Mouse (Mus musculus): ENCODE measurements around the gene Arid5a. TPM values are rescaled to one million over a fixed set of nuclear protein-coding genes. Genes with fewer than 3 reads are reported as not detected.

The Arid5a gene
- polyA plus RNA-seq, 1 experiment from 2014 or later, result 14.9 TPM

GRCm38 (mm10) chr1:36325900-36326321, 18.4 kb downstream of the Arid5a start:
- no peaks in the 10 kb centered on the region for H3K9me3 ChIP-seq (ENCODE audit: low read length)
- TF ChIP-seq CTCF (IDR thresholded peaks at IDR 0.05) (no peak), EP300 (IDR thresholded peaks at IDR 0.05) (no peak)
- H3K4me1 ChIP-seq (ENCODE audit: insufficient read depth, low read depth, low read length), result no peaks in the 10 kb centered on the region
- no peak overlapping the region for H3K4me3 ChIP-seq (ENCODE audit: low read depth, low read length)
- WGBS, result 89% methylated on average over 2 of the region's 2 CpGs
- no peak overlapping the region for H3K9ac ChIP-seq (replicated peaks; ENCODE audit: low read depth)
- no peaks in the 10 kb centered on the region for H3K27me3 ChIP-seq (replicated peaks; ENCODE audit: insufficient read depth, low read length)
- DNase-seq (ENCODE audit: low spot score) (peak; percentile 29), ATAC-seq (0 out of 2 replicates have a peak, but pooled peaks have one; percentile 22)
- H3K36me3 ChIP-seq (ENCODE audit: insufficient read depth, low read length), result 0 out of 2 replicates have a peak, but pooled peaks cover 4% of the 10 kb centered on the region
- H3K27ac ChIP-seq (ENCODE audit: low read length), result no peak overlapping the region
- no peak overlapping the region for H3K4me2 ChIP-seq (replicated peaks; ENCODE audit: low read depth, low read length)

- H3K4me1 ChIP-seq (ENCODE audit: insufficient read depth, low read depth, low read length), result no peaks in the 10 kb centered on the region
- DNase-seq (ENCODE audit: low spot score) (no peak), ATAC-seq (no peak)
- H3K9me3 ChIP-seq (ENCODE audit: low read length), result no peaks in the 10 kb centered on the region
- no peak overlapping the region for H3K27ac ChIP-seq (ENCODE audit: low read length)
- H3K36me3 ChIP-seq (ENCODE audit: insufficient read depth, low read length), result no peaks in the 10 kb centered on the region
- no peak overlapping the region for H3K4me3 ChIP-seq (ENCODE audit: low read depth, low read length)
- no peak overlapping the region for H3K4me2 ChIP-seq (replicated peaks; ENCODE audit: low read depth, low read length)
- WGBS, result 85% methylated on average over 2 of the region's 2 CpGs
- TF ChIP-seq CTCF (IDR thresholded peaks at IDR 0.05) (no peak), EP300 (IDR thresholded peaks at IDR 0.05) (no peak)
- H3K9ac ChIP-seq (replicated peaks; ENCODE audit: low read depth), result no peak overlapping the region
- H3K27me3 ChIP-seq (replicated peaks; ENCODE audit: insufficient read depth, low read length), result no peaks in the 10 kb centered on the region
Measured at GRCm38 (mm10) chr1:36326815-36327214, 19.3 kb downstream of the Arid5a start.

GRCm38 (mm10) chr1:36331743-36332142, 24.2 kb downstream of the Arid5a start:
- no peak for ATAC-seq

GRCm38 (mm10) chr1:36332955-36333887, 25.7 kb downstream of the Arid5a start:
- H3K4me1 ChIP-seq (ENCODE audit: insufficient read depth, low read depth, low read length), result no peaks in the 10 kb centered on the region
- H3K9me3 ChIP-seq (ENCODE audit: low read length), result no peaks in the 10 kb centered on the region
- ATAC-seq, result no peak
- 77% methylated on average over 14 of the region's 14 CpGs for WGBS
- no peak overlapping the region for H3K27ac ChIP-seq (ENCODE audit: low read length)
- H3K27me3 ChIP-seq (replicated peaks; ENCODE audit: insufficient read depth, low read length), result no peaks in the 10 kb centered on the region
- H3K9ac ChIP-seq (replicated peaks; ENCODE audit: low read depth), result no peak overlapping the region
- H3K4me3 ChIP-seq (ENCODE audit: low read depth, low read length), result no peak overlapping the region
- H3K36me3 ChIP-seq (ENCODE audit: insufficient read depth, low read length), result peaks cover 28% of the 10 kb centered on the region
- H3K4me2 ChIP-seq (replicated peaks; ENCODE audit: low read depth, low read length), result no peak overlapping the region
- DNase-seq (ENCODE audit: low spot score), result peak; percentile 7
- TF ChIP-seq EP300 (IDR thresholded peaks at IDR 0.05) (no peak), CTCF (IDR thresholded peaks at IDR 0.05) (no peak)

More at GRCm38 (mm10) chr1:36331743-36332142, 24.2 kb downstream of the Arid5a start:
- no peak overlapping the region for H3K27ac ChIP-seq (ENCODE audit: low read length)
- no peak for DNase-seq (ENCODE audit: low spot score)
- no peak for TF ChIP-seq CTCF (IDR thresholded peaks at IDR 0.05)
- TF ChIP-seq EP300 (IDR thresholded peaks at IDR 0.05), result no peak
- no peak overlapping the region for H3K4me2 ChIP-seq (replicated peaks; ENCODE audit: low read depth, low read length)
- no peak overlapping the region for H3K9ac ChIP-seq (replicated peaks; ENCODE audit: low read depth)
- H3K36me3 ChIP-seq (ENCODE audit: insufficient read depth, low read length), result peaks cover 13% of the 10 kb centered on the region; the same call in 1 of the 2 replicates
- no peaks in the 10 kb centered on the region for H3K9me3 ChIP-seq (ENCODE audit: low read length)
- H3K27me3 ChIP-seq (replicated peaks; ENCODE audit: insufficient read depth, low read length), result no peaks in the 10 kb centered on the region
- no peaks in the 10 kb centered on the region for H3K4me1 ChIP-seq (ENCODE audit: insufficient read depth, low read depth, low read length)
- 81% methylated on average over 6 of the region's 6 CpGs for WGBS
- no peak overlapping the region for H3K4me3 ChIP-seq (ENCODE audit: low read depth, low read length)

GRCm38 (mm10) chr1:36342547-36342946, 35.0 kb downstream of the Arid5a start:
- Histone ChIP-seq H3K27me3 (replicated peaks; ENCODE audit: insufficient read depth, low read length) (no peaks in the 10 kb centered on the region), H3K27ac (ENCODE audit: low read length) (no peak overlapping the region), H3K9ac (replicated peaks; ENCODE audit: low read depth) (no peak overlapping the region), H3K36me3 (ENCODE audit: insufficient read depth, low read length) (peaks cover 45% of the 10 kb centered on the region), H3K4me1 (ENCODE audit: insufficient read depth, low read depth, low read length) (no peaks in the 10 kb centered on the region), H3K4me2 (replicated peaks; ENCODE audit: low read depth, low read length) (no peak overlapping the region), H3K9me3 (ENCODE audit: low read length) (no peaks in the 10 kb centered on the region), H3K4me3 (ENCODE audit: low read depth, low read length) (no peak overlapping the region)
- WGBS, result 90% methylated on average over 6 of the region's 6 CpGs
- ATAC-seq (no peak), DNase-seq (ENCODE audit: low spot score) (no peak)
- TF ChIP-seq CTCF (IDR thresholded peaks at IDR 0.05) (no peak), EP300 (IDR thresholded peaks at IDR 0.05) (no peak)

- no peak for TF ChIP-seq EP300 (IDR thresholded peaks at IDR 0.05)
- TF ChIP-seq CTCF (IDR thresholded peaks at IDR 0.05), result no peak
- Histone ChIP-seq H3K27ac (ENCODE audit: low read length) (no peak overlapping the region), H3K4me3 (ENCODE audit: low read depth, low read length) (no peak overlapping the region), H3K4me1 (ENCODE audit: insufficient read depth, low read depth, low read length) (no peaks in the 10 kb centered on the region), H3K27me3 (replicated peaks; ENCODE audit: insufficient read depth, low read length) (no peaks in the 10 kb centered on the region), H3K9me3 (ENCODE audit: low read length) (no peaks in the 10 kb centered on the region), H3K4me2 (replicated peaks; ENCODE audit: low read depth, low read length) (no peak overlapping the region), H3K9ac (replicated peaks; ENCODE audit: low read depth) (no peak overlapping the region), H3K36me3 (ENCODE audit: insufficient read depth, low read length) (peaks cover 77% of the 10 kb centered on the region)
- ATAC-seq (no peak), DNase-seq (ENCODE audit: low spot score) (no peak)
- WGBS, result 90% methylated on average over 4 of the region's 4 CpGs
Measured at GRCm38 (mm10) chr1:36352351-36352750, 44.8 kb downstream of the Arid5a start.
